Mouse (Mus musculus) 416B (cell line): ENCODE measurements around the gene Cpsf6.
A peak's percentile ranks its signal among the peaks of the same experiment; 100 is the strongest.
"Not testable (repeated sequence)": the region's sequence is repeated elsewhere in the genome, so short reads cannot be mapped to it uniquely, and the experiment has no call there.

Experiments used
- DNase-seq: peaks from one replicate; pipeline ENCODE4 v3.0.0; 2011; ENCODE audit warnings: low read depth

The Cpsf6 gene

DNA sequence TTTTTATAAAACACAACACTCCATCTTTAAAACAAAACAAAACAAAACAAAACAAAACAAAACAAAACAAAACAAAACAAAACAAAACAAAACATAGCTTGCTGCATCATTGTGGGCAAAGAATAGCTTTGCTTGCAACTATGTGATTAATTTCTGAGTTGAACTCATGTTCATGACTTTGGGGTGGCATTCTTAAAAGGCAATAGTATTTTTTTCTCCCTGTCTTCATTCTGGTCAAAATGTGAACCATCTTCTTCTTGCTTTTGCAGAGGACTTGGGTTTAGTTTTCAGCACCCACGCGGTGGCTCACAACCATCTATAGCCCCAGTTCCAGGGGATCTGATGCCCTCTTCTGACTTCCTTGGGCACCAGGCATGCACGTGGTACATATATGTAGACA lies 20.0 kb upstream of the Cpsf6 start:
- DNase-seq, result no peak

DNA sequence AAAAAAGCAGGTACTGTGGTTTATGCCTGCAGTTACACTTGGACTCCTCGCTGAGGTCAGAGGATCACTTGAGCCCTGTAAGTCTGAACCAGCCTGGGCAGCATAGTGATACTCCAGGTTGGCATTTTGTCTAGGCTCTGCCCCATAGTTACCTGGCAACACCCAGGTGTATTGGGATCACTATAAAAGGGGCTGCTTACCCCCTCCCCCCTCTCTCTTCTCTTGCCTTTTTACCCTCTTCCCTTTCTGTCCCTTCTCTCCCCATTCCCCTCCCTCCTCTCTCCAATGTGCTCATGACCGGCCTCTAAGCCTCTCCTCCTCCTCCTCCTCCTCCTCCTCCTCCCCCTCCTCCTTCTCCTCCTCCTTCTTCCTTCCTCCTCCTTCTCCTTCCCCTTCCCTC lies 19.4 kb upstream of the Cpsf6 start:
- DNase-seq, result no peak

DNA sequence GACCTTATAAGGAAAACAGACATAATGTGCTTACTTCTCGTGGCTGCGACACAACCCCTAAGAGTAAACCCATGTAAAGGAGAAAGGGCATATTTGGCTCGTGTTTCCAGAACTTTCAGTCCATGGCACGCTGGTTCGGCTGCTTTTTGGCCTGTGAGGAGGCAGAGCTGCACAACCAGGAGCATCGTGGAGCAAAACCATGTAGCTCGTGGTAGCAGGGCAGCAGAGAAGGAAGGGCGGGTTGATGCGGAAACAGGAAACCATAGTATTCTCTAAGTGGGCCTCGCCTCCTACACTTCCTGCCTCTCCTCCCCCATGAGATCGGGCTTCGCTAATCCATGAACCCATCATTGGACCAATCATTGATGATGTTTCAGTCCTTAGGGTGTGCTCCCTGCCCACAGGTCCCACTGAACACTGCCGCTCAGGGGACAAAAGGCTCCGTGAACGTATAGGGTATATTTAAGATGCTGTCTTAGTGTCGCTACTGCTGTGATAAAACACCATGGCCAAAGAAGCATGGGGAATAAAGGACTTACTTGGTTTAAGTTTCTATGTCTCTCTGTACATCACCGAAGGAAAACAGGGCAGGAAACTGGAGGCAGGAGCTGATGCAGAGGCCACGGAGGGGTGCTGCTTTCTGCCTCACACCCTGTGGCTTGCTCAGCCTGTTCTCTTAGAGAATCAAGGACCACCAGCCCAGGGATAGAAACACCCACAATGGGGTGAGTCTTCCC lies 18.4 kb upstream of the Cpsf6 start:
- DNase-seq, result no peak

DNA sequence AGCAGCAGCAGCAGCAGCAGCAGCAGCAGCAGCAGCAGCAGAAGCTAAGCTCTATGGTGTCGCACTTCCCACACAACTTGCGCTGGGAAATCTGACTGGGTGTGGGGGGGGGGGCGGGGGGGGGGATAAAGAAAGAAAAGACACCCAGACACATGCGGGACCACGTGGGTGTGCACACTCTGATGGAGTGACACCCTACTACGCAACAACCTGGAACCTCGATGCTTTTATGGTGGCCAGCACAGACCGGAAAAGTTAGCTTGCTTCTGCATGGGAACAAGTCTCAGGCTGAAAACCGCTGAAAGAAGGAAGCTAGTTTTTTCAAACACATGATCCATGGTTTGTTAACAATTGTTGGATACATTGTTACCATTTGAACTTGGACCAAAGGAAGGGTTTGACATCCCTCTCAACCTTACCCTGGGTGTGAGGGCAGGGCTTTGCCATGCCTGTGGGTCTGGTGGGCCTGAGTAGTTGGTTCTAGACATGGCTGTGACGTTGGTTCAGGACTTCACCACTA lies 17.4 kb upstream of the Cpsf6 start:
- DNase-seq, result no peak

DNA sequence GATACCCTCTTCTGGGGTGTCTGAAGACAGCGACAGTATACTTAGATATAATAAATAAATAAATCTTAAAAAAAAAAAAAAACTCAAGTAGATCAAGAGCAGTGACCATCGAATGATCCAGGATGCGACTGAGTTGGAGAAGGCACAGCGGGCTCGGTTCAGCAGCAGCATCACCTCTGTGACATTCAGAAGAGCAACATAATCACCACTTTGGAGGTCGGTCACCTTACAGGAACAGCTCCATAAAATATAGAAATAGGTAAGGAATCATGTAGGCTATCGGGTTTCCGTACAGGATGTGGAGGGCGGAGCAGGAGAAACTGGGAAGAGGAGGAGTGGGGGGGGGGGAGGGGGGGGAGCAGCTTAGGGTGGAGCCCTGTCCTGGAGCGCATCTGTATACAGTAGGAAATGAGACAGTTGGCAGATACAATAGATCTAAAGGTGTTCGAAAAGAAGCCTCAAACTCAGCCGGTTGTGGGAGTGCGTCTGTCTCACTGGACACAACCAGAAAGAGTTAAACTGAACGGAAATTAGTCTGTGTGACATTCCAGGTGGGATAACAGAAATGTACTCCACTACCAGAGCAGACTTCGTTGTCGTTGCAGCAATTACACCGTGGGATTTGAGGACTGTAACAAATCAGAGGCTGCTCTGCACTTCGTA lies 16.7 kb upstream of the Cpsf6 start:
- no peak for DNase-seq

DNA sequence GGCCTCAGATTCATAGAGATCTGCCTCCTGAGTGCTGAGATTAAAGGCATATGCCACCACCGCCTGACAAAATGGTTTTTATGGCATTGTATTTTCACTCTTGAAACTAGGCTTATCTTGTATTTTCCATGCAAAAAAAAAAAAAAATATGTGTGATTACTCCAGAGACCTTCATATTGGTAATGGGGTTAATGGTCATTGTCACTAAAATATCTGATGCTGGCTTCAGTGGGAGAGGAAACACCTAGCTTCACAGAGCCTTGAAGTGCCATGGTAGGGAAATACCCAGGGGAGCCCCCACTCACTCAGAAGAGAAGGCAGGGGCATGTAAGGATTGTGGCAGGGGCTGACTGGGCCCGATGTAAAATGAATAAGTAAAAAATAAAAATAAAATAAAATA lies 16.0 kb upstream of the Cpsf6 start:
- no peak for DNase-seq

DNA sequence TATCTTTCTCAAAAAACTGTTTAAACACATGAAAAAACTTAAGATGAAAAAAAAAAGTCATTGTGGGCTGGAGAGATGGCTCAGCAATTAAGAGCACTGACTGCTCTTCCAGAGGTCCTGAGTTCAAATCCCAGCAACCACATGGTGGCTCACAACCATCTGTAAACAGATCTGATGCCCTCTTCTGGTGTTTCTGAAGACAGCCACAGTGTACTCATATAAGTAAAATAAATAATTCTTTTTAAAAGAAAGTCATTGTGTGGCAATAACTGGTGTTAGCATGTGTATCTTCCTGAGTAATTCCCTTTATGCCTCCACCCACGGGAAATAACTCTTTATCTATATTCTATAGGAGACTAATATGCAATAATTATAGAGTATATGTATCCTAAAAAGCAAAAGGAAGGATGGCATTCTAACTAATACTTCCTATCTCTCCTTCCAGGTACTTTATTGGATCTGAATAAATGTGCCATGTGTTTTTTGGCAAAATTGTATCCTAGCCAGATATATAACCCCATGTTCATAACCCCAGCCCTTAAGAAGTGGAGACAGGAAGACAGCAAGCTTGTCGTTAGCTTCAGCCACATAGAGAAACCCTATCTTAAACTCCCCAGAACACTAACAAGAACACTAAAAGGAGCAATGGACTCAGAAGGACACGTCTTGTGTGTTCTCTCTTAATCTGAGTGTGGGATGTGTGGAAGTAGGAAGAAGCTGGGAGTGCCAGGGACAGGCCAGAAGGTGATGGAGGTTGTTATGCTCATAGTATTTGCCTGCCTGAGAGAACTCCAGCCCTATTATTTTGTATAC lies 15.1 kb upstream of the Cpsf6 start:
- DNase-seq, result no peak

DNA sequence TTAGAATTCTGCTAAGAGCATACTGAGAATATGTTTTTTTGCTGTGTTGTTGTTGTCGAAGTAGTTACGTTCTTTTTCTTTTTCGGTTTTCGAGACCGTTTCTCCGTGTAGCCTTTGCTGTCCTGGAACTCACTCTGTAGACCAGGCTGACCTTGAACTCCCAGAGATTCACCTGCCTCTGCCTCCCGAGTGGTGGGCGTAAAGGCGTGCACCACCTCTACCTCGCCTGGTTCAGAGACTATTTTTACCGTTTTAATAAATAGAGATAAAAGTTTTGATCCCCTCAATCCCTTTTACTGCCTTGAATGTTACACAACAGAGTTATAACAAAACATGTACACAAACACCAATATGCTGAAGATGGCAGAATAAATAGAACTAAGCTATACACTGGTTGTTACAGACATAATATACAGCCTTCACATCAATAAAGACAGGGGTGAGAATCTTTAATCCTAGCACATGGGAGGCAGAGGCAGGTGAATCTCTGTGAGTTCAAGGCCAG lies 14.1 kb upstream of the Cpsf6 start:
- no peak for DNase-seq

DNA sequence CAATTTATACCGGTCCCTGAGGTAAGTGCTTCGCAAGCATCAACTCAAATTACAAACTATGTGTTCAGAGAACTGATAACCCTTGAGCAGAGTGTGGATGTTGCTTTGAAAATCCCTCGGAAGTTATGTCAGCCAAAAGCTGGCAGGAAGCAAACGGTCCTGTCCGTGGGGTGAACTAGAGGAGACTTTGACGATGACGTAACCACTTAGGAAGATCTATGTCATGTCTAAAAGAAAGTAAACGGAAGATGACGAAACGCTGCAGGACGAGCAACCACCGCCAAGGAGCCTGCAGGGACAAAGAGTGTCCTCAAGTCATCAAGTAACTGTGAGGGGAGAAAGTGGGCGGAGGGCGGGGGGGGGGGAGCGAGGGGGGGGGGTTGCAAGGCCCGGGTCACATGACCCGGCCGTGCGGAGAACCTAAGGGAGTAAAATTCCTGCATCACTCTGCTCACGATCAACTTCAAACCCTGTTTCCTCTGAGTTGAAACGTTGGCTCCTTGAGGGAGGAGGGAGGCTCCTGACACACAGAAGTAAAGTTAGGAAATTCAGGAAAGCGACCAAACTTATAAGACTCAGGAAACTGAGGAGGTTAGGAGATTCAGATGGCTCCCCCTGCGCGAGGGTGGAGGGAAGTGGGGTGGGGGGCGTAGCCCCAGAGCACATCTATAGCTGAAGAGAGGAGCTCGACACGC lies 13.5 kb upstream of the Cpsf6 start:
- DNase-seq, result peak; percentile 95

DNA sequence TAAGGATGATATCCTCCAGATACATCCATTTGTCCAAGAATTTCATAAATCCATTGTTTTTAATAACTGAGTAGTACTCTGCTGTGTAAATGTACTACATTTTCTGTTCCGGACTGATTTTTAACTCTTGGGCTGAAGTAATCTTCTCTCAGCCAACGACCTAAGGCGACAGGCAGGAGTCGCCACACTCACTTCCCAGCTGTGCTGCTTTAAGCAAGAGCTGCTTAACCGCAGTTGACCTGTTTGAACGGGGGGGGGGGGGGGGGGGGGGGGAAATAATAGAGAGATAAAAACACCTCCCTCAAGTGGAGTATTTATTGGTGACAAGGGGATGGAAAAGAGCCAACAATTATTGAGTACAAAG lies 13.0 kb upstream of the Cpsf6 start:
- no peak for DNase-seq

DNA sequence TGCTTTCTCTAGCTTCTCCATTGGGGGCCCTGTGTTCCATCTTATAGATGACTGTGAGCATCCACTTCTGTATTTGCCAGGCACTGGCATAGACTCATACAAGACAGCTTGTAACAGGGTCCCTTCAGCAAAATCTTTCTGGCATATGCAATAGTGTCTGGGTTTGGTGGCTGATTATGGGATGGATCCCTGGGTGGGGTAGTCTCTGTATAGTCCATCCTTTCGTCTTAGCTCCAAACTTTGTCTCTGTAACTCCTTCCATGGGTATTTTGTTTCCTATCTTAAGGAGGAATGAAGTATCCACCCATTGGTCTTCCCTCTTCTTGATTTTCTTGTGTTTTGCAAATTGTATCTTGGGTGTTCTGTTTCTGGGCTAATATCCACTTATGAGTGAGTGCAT lies 12.6 kb upstream of the Cpsf6 start:
- not testable (repeated sequence) for DNase-seq

DNA sequence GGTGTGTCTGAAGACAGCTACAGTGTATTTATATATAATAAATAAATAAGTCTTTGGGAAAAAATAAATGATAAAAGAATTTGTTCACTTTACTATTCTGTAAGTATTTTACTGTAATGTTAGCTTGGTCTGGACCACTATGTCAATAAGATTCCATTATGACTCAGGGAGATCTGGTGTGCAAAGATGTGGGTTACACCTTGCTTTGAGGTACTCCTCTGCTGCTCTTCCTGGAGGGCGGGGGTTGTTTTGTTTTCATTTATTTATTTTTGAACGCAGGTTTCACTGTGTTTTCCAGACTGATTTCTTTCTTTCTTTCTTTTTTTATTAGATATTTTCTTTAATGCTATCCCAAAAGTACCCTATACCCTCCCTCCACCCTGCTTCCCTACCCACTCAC lies 12.0 kb upstream of the Cpsf6 start:
- no peak for DNase-seq

DNA sequence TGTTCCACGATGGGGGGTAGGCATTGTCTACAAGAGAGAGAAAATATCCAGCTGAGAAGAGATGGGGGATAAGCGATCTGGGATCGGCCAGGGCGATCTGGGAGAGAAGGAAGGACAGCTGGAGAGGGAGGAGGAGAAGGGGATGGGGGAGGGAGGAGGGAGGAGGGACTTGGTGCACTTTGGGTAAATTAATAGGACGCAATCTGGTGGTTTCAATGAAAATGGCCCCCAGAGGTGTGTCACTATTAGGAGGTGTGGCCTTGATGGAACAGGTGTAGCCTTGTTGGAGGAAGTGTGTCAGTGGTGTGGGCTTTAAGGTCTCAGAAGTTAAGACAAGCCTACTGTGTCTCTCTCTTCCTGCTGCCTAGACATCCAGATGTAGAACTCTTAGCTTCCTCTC lies 11.2 kb upstream of the Cpsf6 start:
- DNase-seq, result no peak

DNA sequence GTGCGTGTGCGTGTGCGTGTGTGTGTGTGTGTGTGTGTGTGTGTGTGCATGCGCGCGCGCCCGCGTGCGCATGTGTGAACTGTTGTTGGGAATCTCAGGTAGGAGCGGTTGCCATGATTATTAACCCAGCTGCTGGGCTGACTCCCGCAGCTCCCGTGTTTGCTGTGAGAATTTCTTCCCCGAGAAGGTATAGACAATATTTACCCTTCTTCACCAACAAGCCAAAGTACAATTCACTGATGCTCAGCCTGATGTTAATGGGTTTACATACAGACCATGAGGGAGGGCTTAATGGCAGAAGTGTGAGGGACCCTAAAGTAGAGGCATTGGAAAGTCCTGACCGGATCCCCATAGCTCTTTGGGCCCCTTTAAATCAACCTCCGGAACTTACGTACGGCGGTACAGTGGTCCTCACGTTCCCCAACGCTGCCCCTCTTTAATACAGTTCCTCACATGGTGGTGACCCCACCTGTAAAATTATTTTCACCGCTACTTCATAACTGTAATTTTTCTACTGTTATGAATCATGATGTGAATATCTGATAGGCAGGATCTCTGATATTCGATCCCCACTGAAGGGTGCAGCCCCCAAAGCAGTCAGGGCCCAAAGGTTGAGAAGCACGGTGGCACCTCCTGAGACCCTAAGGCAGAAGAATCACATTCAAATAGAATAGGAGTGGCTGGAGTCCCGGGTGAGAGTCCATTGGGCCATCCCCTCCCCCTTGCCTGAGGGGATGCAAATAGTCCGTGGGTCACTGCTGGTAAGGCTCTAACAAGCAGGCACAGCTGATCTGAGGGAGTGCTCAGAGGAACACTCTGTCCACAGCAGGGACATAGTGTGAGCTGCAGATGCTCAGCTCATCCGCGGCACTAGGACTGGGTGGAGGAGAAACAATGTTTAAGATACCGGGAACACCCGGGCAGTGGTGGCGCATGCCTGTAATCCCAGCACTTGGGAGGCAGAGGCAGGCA lies 10.4 kb upstream of the Cpsf6 start:
- no peak for DNase-seq

DNA sequence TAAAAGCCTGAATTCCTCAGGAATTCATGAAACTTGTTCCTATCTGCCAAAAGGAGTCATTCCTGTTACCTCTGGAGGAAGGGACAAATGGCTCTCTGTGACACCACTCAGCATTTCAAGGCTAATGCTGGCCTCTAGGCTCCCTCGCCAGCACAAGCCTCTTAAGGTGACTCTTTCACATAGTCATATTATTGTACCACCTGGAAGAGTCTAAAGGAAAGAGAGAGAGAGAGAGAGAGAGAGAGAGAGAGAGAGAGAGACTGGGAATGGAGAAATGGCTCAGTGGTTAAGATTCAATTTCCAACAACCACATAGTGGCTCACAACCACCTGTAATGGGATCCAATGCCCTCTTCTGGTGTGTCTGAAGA lies 9.5 kb upstream of the Cpsf6 start:
- no peak for DNase-seq

DNA sequence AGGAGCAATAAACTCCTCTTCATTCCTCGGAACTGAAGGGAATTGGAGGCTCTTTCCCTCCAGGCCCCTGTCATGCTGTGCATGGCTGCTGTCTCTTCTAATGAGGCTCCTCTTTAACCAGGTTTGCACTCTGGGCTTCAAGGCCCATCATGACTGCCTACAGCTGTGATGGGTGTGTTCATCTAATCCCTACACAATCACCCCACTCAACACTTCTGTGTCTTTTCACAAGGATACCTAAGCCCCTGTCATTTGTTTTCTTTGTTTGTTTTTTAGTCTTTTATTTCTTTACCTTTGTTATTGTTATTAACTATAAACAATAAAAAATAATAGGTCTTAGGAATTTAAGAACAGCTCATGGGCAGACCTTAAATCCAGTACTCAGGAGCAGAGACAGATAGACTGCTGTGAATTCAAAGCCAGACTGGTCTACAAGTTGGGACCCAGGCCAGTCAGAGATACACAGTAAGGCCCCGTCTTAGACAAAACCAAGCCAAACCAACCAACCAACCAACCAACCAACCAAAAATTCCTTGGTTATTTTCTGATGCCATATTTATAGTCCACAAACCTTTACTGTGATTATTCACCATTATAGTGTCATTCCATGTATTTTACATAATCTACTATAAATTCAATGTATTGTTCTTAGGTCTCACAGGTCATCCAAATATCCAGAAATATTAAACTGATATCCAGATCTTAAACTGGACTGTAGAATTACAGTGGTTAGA lies 9.0 kb upstream of the Cpsf6 start:
- DNase-seq, result no peak

DNA sequence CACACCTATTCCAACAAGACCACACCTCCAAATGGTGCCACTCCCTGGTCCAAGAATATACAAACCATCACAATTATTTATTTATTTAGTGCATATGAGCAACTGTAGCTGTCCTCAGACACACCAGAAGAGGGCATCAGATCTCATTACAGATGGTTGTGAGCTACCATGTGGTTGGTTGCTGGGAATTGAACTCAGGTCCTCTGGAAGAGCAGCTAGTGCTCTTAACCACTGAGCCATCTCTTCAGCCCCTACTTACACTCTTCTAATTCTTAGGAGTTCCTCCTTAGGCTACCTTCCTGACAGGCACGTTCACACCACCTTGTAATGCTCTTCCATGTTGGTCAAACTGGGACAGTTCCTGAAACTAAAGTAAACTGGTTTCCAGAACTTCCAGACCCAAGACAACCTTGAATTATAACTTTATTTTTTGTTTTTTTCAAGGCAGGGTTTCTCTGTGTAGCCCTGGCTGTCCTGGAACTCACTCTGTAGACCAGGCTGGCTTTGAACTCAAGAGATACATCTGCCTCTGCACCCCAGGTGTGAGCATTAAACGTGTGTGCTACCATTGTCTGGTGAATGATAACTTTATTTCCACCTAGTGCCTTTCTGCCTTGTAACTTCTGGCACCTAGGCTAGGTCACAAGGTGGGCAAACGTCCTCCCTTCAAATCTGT lies 8.3 kb upstream of the Cpsf6 start:
- not testable (repeated sequence) for DNase-seq

DNA sequence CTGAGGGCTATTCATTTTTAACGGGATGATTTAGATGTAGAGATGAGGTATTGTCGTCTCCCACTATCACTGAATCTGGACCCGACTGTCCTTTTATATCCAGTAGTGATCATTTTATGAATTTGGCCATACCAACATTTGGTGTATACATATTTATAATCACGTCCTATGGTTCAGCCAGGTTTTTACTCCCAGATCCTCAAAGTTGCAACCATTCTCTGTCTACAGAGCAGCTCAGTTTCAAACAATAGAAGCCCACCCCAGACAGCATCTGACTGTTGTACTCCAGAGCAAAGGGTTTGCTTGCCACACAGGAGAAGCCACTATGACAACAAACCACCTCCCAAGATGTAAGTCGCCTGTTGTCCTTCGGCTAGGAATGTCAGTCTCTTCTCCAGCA lies 7.2 kb upstream of the Cpsf6 start:
- no peak for DNase-seq

DNA sequence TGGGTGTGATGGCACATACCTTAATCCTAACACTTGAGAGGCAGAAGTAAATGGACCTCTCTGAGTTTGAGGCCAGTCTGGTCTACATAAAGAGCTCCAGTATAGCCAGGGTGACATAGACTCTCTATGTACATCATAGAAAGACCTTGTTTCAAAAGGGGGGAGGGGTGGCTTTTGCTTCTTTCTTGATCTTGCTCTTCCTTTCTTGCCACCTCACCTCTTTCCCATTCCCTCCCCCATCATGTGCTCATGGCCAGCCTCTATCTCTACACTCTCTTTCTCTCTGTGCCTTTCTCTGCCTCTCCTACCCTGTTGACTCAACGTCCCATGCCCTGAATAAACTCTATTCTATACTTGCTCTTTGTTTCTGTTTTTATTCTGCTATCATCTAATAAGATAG lies 6.4 kb upstream of the Cpsf6 start:
- DNase-seq, result no peak

DNA sequence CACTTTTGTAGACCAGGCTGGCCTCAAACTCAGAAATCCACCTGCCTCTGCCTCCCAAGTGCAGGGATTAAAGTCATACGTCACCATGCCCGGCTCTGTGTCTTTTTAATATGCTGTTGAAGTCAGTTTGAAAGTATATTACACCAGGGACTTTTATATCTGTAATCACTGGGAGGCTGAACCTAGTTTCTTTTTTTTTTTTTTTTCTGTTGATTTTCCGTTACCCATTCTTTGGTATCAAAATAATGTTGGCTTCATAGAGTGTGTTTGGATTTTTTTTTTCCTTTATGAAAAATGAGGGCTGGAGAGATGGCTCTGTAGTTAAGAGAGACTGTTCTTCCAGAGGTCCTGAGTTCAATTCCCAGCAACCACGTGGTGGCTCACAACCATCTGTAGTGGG lies 5.6 kb upstream of the Cpsf6 start:
- DNase-seq, result no peak
